Mouse (Mus musculus): ENCODE results near the gene Ppargc1a.

DNA sequence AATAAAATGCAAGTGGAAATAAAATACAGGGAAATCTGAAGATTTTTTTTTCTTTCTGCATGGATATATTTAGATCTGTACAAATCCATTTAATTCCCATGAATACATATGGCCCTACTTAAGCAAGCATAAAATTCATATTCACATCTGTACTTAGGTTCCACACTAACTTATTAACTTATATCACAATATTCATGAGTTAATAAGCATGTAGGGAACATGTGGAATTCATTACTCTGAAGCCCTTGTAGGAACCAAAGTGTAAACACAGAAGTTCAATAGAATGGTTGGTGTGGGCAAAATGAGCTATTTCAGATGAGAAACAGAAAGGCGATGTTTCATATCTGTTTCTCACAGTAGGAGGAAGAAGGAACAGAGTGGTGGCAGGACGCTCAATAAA, 62.9 kb downstream of the Ppargc1a start:
- TF ChIP-seq POLR2A (IDR thresholded peaks at IDR 0.05; ENCODE audit: borderline replicate concordance, extremely low read depth, insufficient read depth, insufficient read length, poor library complexity, severe bottlenecking) (no peak), CTCF (IDR thresholded peaks at IDR 0.05; ENCODE audit: borderline replicate concordance, extremely low read depth, insufficient read depth, insufficient read length) (no peak)

All from brain, embryonic 14.5 days (tissue).